In genomic region chr10:60124078-60124477, GRCm38 (mm10) we compare ENCODE assay signal across 9 mouse cellular contexts. TPM values are rescaled to one million over a fixed set of nuclear protein-coding genes. Genes with fewer than 3 reads are reported as not detected.
DNase-seq lines count a peak whose midpoint lies in the region; ATAC-seq and TF ChIP-seq lines count a peak whose summit lies in the region.
"Had no signal": no experiment of that assay in that cellular context is flagged by ENCODE, and none has a peak within 500 bp of the region (broad histone marks: within the 10 kb centered on the region; RNA-seq: fewer than 3 reads in every experiment).

No protein-coding gene starts in this region.

- no peak for ATAC-seq in hindbrain, embryonic 11.5 days (ENCODE audit: low FRiP score)
- ATAC-seq in hindbrain, embryonic 16.5 days: no peak
- ATAC-seq in hindbrain, embryonic 14.5 days (ENCODE audit: low FRiP score): no peak

- no peak for TF ChIP-seq POLR2A in CH12.LX (IDR thresholded peaks at IDR 0.05; ENCODE audit: low read depth, low read length)

- peak; percentile 33 for TF ChIP-seq RAD21 in CH12.LX (IDR thresholded peaks at IDR 0.05; ENCODE audit: low read depth, low read length)

- no peak overlapping the region for H3K27ac ChIP-seq in hindbrain, embryonic 11.5 days (ENCODE audit: low read depth, low read length)
- H3K27ac ChIP-seq in hindbrain, embryonic 16.5 days (ENCODE audit: low read depth, low read length): no peak overlapping the region
- H3K27ac ChIP-seq in CH12.LX (ENCODE audit: insufficient read depth, low read depth): no peak overlapping the region
- H3K27ac ChIP-seq in hindbrain, embryonic 14.5 days: no peak overlapping the region
- H3K27ac ChIP-seq: embryonic facial prominence, embryonic 13.5 days; neural tube, embryonic 13.5 days had no signal

- dilution Hi-C loops in CH12.LX (cut with MboI; ENCODE audit: extremely low pct_ligation_motif_present, extremely low pct_unique_long_range_greater_than_20kb, low sequenced_read_pairs): no loop called here

- no peak overlapping the region for H3K4me2 ChIP-seq in hindbrain, embryonic 11.5 days (replicated peaks; ENCODE audit: low read depth, low read length)
- H3K4me2 ChIP-seq in hindbrain, embryonic 16.5 days (ENCODE audit: low read length): no peak overlapping the region
- no peak overlapping the region for H3K4me2 ChIP-seq in CH12.LX (ENCODE audit: insufficient read depth, low read depth, poor library complexity, severe bottlenecking)
- H3K4me2 ChIP-seq in hindbrain, embryonic 14.5 days (replicated peaks): no peak overlapping the region
- H3K4me2 ChIP-seq: embryonic facial prominence, embryonic 13.5 days; neural tube, embryonic 13.5 days had no signal

- peak; percentile 46 for DNase-seq in hindbrain, embryonic 11.5 days (ENCODE audit: low spot score)
- DNase-seq in 416B (ENCODE audit: low read depth) (peak; percentile 38), CH12.LX (ENCODE audit: extremely low read depth) (peak; percentile 25)
- DNase-seq in induced T-regulatory cell, adult 2 months (ENCODE audit: low read depth): peak; percentile 46
- no peak for DNase-seq in left cerebral cortex, adult 8-10 months (ENCODE audit: low spot score in 2 of 2)
- DNase-seq in hindbrain, embryonic 14.5 days (ENCODE audit: low spot score): no peak

- no peaks in the 10 kb centered on the region for H3K4me1 ChIP-seq in hindbrain, embryonic 11.5 days (replicated peaks; ENCODE audit: control insufficient read depth, insufficient read depth, low read length)
- H3K4me1 ChIP-seq in hindbrain, embryonic 16.5 days (ENCODE audit: control insufficient read depth, insufficient read depth, low read depth, low read length): no peaks in the 10 kb centered on the region
- 0 out of 4 replicates have a peak, but pooled peaks cover 0 to 5% of the 10 kb centered on the region in 2 experiments for H3K4me1 ChIP-seq in CH12.LX (ENCODE audit: control insufficient read depth in 1 of 2, insufficient read depth in 2 of 2)
- no peaks in the 10 kb centered on the region for H3K4me1 ChIP-seq in hindbrain, embryonic 14.5 days (replicated peaks; ENCODE audit: control insufficient read depth, insufficient read depth, low read length)
- H3K4me1 ChIP-seq: neural tube, embryonic 13.5 days had no signal

- no peak for TF ChIP-seq EP300 in CH12.LX (IDR thresholded peaks at IDR 0.05; ENCODE audit: low read length)

- no peaks in the 10 kb centered on the region for H3K9me3 ChIP-seq in hindbrain, embryonic 11.5 days (ENCODE audit: control insufficient read depth, low read length)
- no peaks in the 10 kb centered on the region for H3K9me3 ChIP-seq in hindbrain, embryonic 16.5 days (ENCODE audit: control insufficient read depth, low read length)
- no peaks in the 10 kb centered on the region for H3K9me3 ChIP-seq in CH12.LX (replicated peaks; ENCODE audit: low read length)
- no peaks in the 10 kb centered on the region for H3K9me3 ChIP-seq in hindbrain, embryonic 14.5 days (ENCODE audit: control insufficient read depth, low read length)
- H3K9me3 ChIP-seq: embryonic facial prominence, embryonic 13.5 days; neural tube, embryonic 13.5 days had no signal

- no peaks in the 10 kb centered on the region for H3K79me2 ChIP-seq in CH12.LX (replicated peaks; ENCODE audit: control insufficient read depth, extremely low read depth, insufficient read depth, poor library complexity, severe bottlenecking)

- 64% methylated on average over 6 of the region's 6 CpGs for WGBS in hindbrain, embryonic 11.5 days
- WGBS in hindbrain, embryonic 16.5 days: 62% methylated on average over 6 of the region's 6 CpGs
- WGBS in hindbrain, embryonic 14.5 days: 63% methylated on average over 6 of the region's 6 CpGs

- in situ Hi-C loops in CH12.LX (cut with MboI; ENCODE audit: low pct_ligation_motif_present, low pct_unique_long_range_greater_than_20kb, low sequenced_read_pairs): no loop called here

- H3K4me3 ChIP-seq in hindbrain, embryonic 11.5 days (ENCODE audit: low read depth, low read length): no peak overlapping the region
- H3K4me3 ChIP-seq in hindbrain, embryonic 16.5 days (ENCODE audit: low read length): no peak overlapping the region
- no peak overlapping the region for H3K4me3 ChIP-seq in CH12.LX (replicated peaks in 1 of 3; ENCODE audit: low read depth in 2 of 3, low read length in 2 of 3, poor library complexity in 1 of 3)
- H3K4me3 ChIP-seq in hindbrain, embryonic 14.5 days (replicated peaks; ENCODE audit: low read length): no peak overlapping the region
- H3K4me3 ChIP-seq: embryonic facial prominence, embryonic 13.5 days; neural tube, embryonic 13.5 days had no signal

- TF ChIP-seq CTCF in CH12.LX (conservative IDR thresholded peaks at IDR 0.05 in 1 of 2, IDR thresholded peaks at IDR 0.05 in 1 of 2; ENCODE audit: low read depth in 2 of 2, low read length in 2 of 2): peak; percentile 68 to 69

- no peaks in the 10 kb centered on the region for H3K36me3 ChIP-seq in hindbrain, embryonic 11.5 days (ENCODE audit: control insufficient read depth, insufficient read depth, low read length)
- peaks cover 35% of the 10 kb centered on the region for H3K36me3 ChIP-seq in hindbrain, embryonic 16.5 days (ENCODE audit: control insufficient read depth, insufficient read depth, low read length)
- H3K36me3 ChIP-seq in CH12.LX (replicated peaks in 1 of 2; ENCODE audit: control insufficient read depth in 1 of 2, insufficient read depth in 1 of 2, low read length in 1 of 2): no peaks in the 10 kb centered on the region
- peaks cover 58% of the 10 kb centered on the region for H3K36me3 ChIP-seq in hindbrain, embryonic 14.5 days (replicated peaks; ENCODE audit: control insufficient read depth, insufficient read depth)
- H3K36me3 ChIP-seq: embryonic facial prominence, embryonic 13.5 days had no signal

- H3K27me3 ChIP-seq in hindbrain, embryonic 11.5 days (ENCODE audit: control insufficient read depth, insufficient read depth, low read length): no peaks in the 10 kb centered on the region; the same call in 1 of the 2 replicates
- no peaks in the 10 kb centered on the region for H3K27me3 ChIP-seq in hindbrain, embryonic 16.5 days (replicated peaks; ENCODE audit: control insufficient read depth, insufficient read depth, low read length)
- peaks cover 14% of the 10 kb centered on the region for H3K27me3 ChIP-seq in CH12.LX (replicated peaks)
- no peaks in the 10 kb centered on the region for H3K27me3 ChIP-seq in hindbrain, embryonic 14.5 days (ENCODE audit: control insufficient read depth, insufficient read depth, low read length)
- H3K27me3 ChIP-seq: embryonic facial prominence, embryonic 13.5 days; neural tube, embryonic 13.5 days had no signal

- H3K9ac ChIP-seq in hindbrain, embryonic 11.5 days (ENCODE audit: low read depth, low read length): no peak overlapping the region
- no peak overlapping the region for H3K9ac ChIP-seq in hindbrain, embryonic 16.5 days (ENCODE audit: low read depth, low read length)
- H3K9ac ChIP-seq in CH12.LX (ENCODE audit: insufficient read depth, low read depth): no peak overlapping the region
- H3K9ac ChIP-seq in hindbrain, embryonic 14.5 days: no peak overlapping the region
- H3K9ac ChIP-seq: embryonic facial prominence, embryonic 13.5 days; neural tube, embryonic 13.5 days had no signal

TF ChIP-seq in CH12.LX, 34 proteins besides CTCF, POLR2A, EP300 and RAD21:
- no peak for TF ChIP-seq KAT2A (IDR thresholded peaks at IDR 0.05; ENCODE audit: insufficient replicate concordance, low read length)
- TF ChIP-seq MAZ (IDR thresholded peaks at IDR 0.05; ENCODE audit: low read depth, low read length): no peak
- no peak for TF ChIP-seq CHD1 (IDR thresholded peaks at IDR 0.05; ENCODE audit: low read depth, low read length)
- peak; percentile 48 for TF ChIP-seq SMC3 (IDR thresholded peaks at IDR 0.05; ENCODE audit: low read depth, low read length)
TF ChIP-seq in CH12.LX: peak in this region for 1.

RNA-seq across cellular contexts. Expression of gene Spock2, which starts 18.1 kb away (rescaled TPM):
- 19.2 and 19.3 TPM in 2 replicates for polyA plus RNA-seq in hindbrain, embryonic 11.5 days (2014; fragmentation: Nextera tagmentation; extraction: Ambion mirVana)
- 119 and 128 TPM in 2 replicates for polyA plus RNA-seq in hindbrain, embryonic 16.5 days (2015; fragmentation: Nextera tagmentation; extraction: Ambion mirVana)
- total RNA-seq in CH12.LX (2012; rRNA removed) (0.08 and 0.13 TPM in 2 replicates), CH12.LX (2014; rRNA removed) (not detected in 2 replicates)
- polyA plus RNA-seq in CH12.LX (2012; ENCODE audit: insufficient read length, low read depth): 0.10 and 0.11 TPM in 2 replicates
- 100 to 1,000 TPM; 540 to 596 (median 571) TPM for total RNA-seq in left cerebral cortex, adult 8-10 months (2022)
- 85.3 and 88.8 TPM in 2 replicates for polyA plus RNA-seq in hindbrain, embryonic 14.5 days (2014; fragmentation: Nextera tagmentation; extraction: Ambion mirVana)

Comparison
In these comparisons a context has a peak if more than half of its experiments do, and no peak if none do; other contexts are left out.
1. DNase-seq: peak in hindbrain, embryonic 11.5 days (single experiment), 416B (single experiment), CH12.LX (single experiment) and induced T-regulatory cell, adult 2 months (single experiment); none in left cerebral cortex, adult 8-10 months (0 of 2) and hindbrain, embryonic 14.5 days (single experiment).
2. RNA of gene Spock2, which starts 18.1 kb away (polyA plus RNA-seq): 119 to 128 TPM in hindbrain, embryonic 16.5 days, 85.3 to 88.8 TPM in hindbrain, embryonic 14.5 days and 19.2 to 19.3 TPM in hindbrain, embryonic 11.5 days; 0.10 to 0.11 TPM in CH12.LX; every median in the first group is over 10 times any median in the second.